Mouse (Mus musculus) thymus, postnatal 0 days (tissue): Measurements from ENCODE around the gene Glis3. TPM values are rescaled to one million over a fixed set of nuclear protein-coding genes. Genes with fewer than 3 reads are reported as not detected.

ENCODE experiments used
- DNase-seq: peaks from one replicate; pipeline ENCODE4 v3.0.0-alpha.2; 2015; ENCODE audit warnings: low spot score
- polyA plus RNA-seq: library from polyadenylated mRNA; unstranded; fragments of >200 nt; fragmentation: Nextera tagmentation; extraction: Ambion mirVana; gene quantifications from 2 replicates; pipeline ENCODE4 v1.2.1, GENCODE M21; 2015

The Glis3 gene
- polyA plus RNA-seq, 1 experiment from 2014 or later, result 0.59 TPM

DNA sequence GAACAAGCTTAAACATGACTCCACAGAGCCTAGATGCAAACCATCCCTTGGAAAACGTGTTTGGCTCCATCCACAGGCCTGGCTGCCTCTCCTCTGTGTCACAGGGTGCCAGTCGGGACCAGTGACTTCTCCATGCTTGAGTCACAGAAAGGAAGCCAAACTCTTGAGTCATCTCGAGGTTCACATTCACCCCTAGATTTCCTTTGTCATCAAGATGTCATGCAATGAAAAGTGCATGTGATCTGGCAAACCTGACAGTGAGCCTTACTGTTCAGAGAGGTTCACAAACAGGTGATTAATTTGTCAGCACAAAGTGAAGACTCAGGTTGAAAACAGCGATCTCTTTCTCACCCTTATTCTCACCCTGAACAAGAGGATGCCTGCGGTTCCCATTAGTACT, 290.7 kb downstream of the Glis3 start:
- no peak for DNase-seq

DNA sequence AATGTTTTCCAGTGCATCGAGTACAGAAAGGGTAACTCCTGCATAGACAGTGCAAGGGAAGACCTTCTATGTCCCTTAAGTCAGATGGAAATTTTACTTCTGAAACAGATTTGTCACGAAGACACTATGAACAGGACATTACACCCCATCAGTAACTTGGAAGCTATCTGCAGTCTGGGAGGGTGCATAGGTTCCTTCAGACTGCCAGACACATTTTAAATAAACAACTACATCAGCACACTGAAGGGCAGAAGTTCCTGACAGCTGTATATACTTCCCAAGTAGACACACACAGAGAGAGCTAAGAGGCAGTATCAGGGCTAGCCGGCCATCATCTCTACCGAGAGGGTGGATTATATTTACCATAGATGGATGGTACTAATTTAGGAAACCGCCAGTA, 296.5 kb downstream of the Glis3 start:
- no peak for DNase-seq

DNA sequence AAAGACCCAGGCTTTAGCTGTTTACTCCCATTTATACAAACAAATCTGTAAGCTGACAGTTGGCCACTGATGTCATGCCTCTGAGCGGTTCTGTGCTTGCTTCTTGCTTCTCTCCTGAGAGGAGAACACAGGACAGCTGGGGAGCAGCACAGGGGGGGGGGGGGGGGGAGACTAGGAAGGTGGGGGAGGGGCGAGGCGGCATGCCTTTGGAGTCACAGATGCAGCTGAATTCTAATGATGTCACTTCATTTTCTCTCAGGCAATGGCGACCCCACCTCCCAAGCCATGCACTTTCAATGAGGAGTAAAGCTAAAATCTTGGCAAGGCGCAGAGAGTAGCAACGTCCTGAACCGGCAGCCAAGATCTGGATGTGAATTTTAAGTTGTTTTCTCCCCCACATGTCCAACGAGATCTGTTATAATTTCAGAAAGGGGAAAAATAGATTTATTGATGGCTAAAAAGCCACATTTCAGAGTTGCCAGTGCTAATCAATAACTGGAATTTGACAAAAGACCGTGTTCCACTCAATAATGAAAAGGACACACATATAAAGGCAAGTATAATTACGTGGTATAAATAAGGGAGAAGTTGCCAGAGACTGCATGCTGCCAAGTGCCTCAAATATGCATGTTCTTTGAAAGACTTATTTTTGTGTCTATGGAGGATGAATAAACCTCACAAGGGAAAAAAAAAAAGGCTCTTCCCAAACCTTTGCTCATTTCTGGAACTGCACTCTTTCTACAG, 297.5 kb downstream of the Glis3 start:
- no peak for DNase-seq

DNA sequence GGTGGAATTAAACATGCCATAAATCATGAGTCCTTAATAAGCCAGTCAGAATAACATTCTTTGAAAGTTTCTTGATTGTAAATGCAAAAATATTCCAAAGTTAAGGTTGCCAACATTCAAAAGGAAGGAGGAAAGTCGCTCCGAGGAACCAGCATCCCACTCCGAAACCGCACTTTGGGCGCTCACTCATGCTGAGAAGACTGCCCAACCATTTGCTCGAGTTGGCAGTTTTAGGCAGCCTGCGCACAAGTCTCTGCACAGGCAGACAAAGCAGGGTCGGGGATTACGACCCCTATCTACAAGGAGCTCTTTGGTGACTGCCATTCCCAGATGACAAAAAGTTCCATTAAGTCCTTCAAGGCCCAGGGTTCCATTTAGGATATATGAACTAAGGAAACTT, 298.4 kb downstream of the Glis3 start:
- DNase-seq, result no peak

DNA sequence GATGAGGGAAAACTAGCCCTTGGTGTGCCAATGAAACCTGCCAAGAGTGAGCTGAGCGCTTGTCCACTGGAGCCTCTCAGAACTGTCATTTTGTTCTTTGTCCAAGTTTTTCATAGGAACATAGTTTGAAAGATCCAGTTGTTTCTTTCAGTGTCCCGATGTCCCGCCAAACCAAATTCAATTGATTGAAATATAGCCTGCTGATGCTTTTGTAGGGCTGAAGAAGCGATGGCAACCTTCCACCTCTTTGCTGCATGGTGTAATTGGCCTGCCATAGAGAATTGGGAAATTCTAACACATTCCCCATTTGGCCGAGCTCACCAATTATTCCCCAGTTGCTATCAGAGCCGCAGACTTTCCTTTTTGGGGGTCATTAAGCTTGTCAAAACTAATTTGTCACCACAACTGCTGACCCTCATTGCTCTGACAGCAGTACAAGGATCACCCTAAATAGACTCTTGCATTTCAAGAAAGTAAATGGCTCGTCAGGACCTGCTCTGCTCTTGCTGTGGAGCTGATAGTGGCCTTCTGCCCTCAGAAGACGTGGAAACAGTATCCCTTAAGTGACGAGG, 299.1 kb downstream of the Glis3 start:
- no peak for DNase-seq

DNA sequence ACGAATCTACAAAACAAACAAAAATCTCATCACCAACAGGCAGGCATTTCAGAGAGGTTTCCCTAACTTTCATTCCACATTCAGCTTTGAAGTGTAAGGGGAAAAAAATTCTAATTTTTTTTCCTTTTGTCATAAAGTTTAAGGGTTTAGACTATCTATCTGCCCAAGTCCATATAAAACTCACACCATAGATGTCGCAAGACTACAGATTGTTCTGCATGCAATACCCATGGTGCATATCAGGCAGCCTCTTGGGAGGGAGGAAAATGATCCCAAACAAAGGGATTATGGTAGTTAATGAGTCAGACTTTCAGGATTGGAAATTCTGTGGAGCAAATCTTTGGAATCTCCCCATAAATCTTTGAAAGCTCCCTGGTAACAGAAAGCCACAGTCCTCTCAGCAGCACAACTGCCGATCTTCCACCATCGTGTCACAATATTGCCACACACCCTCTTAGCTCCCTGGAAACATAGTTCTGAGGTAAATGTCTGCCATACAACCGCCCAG, 302.0 kb downstream of the Glis3 start:
- DNase-seq, result no peak

DNA sequence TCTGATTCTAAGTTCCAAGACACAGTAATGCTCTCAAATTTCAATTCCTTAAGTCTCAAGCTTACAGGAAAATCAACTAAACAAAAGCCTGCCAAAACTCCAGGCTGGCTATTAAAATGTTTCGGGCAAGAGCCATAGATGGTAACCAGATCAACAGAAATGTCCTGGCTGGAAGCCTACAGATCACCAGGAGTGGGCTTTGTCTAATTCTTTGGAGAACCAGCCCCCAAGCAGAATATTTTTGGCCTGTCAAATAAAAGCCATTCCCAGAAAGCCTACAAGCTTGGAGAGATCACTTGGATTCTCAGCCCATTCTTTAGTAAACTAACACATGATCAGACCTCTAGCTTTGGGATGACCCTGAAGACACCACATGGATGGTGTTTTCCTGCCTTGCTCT, 303.5 kb downstream of the Glis3 start:
- no peak for DNase-seq

DNA sequence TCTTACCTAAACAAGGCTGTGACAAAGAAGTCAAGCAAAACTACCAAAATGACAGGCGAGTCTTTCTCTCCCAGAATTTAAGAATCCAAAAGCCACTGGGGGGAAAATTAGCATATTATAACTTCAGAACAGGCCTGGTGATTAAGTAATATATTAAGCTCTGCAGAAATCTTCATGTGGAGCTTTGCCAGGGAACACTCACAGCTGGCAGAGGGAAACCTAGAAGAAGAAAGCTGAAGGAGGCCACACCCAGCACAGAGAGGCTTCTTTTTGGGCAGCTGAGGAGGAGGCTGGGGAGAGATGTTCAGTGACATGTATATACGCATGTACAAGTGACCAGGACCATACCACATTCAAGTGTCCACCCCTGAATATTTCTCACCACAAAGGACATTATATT, 304.1 kb downstream of the Glis3 start:
- DNase-seq, result no peak

DNA sequence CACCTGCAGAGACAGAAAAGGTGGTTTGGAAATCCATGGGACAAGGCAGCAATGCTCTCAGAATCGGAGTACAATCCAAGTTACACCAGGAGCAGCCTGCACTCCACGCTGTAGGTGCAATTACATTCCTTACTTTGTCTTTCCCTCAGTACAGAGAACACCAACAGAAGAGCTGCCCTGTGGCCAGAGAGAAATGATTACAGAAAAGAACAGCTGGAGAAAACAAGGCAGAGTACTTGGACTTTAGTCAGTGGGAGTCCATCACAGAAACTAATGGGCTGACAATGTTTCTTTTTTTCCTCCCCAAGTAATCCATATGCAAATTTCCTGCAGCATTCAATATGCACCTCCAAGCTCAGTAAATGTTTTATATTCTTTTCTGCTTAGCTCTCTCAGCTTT, 305.4 kb downstream of the Glis3 start:
- DNase-seq, result no peak

DNA sequence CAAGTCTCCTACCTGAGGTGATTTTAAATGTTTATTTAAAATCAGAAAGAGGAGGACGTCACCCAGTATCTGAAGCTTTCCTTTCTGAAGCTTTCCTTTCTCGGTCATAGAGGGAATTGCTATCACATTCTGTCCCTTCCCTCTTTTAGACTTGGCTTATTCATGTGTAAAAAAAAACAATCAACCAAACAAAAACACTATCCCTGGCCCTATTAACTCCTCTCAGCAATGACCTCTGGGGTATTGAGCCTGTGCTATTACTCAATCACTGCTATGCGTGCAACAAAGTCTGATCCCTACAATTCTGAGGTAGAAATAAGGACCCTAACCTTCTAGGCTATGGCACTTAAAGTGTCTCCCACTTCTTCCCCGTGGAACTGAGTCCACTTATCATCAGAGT, 311.7 kb downstream of the Glis3 start:
- DNase-seq, result no peak

DNA sequence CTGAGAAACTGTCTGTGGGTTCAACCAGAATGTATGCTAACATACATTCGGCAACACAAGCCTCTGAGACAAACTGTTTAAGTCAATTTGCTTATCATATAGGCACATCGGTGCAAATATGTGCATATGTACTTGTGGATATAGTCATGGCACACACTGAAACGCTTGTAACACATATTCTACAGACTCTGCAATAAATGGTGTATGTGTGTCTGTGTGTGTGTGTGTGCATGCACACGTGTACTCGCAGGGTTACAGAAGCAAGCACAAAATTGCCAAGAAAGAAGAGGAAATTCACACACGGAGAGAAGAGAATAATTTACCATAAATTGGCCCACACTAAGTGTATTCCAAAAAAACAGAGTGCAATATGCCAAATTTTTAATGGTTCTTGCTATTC, 312.6 kb downstream of the Glis3 start:
- no peak for DNase-seq

DNA sequence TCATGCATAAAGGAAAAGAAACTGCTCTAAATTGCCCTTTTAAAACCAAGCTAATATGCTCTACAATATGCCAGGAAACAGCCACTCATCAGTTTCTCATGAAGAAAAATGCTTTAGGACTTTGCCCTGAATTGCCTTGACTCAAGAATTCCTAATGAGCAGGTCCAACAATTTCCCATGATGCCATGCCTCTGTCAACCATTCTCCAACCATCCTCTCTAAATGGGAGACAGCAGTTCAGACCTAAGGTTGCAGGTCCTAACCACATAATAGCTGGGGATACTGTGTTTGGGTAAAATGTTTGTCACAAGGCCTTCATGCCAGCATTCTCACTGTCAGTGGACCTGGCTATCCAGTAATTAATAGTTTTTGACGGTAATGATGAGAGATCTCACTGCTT, 313.1 kb downstream of the Glis3 start:
- DNase-seq, result no peak

DNA sequence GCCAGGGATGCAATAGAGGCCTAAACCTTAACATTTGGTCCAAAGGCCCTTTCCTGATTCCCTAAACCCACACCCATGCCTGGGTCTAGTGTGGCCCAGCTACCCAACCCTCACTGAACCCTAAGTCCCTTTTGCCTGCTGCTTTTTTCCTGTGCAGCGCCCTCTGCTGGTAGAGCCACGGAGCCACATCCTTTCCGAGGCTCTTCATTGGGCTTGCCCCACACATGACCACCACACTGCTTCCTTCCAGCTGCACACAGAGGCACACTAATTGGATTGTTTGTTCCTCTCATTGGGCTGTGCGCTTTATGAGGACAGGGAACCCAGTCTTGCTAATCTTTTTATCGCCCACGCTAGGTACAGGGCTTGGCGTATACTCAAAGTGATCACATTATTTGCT, 314.0 kb downstream of the Glis3 start:
- peak; percentile 60 for DNase-seq

DNA sequence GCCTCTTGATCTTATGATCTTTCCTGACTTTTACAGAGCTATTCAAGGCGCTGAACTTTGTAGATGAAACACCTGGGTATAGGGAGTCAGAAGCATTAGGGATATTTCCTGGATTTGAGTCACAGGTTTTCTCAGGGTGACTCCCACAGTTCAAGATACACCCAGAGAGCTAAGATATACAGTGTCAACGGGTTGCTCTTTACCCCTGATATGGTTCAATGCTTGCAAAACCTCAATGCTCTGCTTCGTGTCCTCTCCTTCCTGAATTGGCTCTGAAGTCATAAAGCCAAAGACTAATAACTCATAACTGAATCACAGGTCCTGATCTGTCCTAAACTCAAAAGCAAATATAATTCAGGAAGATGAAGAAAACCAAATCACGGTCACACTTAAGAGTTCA, 319.0 kb downstream of the Glis3 start:
- DNase-seq, result no peak

DNA sequence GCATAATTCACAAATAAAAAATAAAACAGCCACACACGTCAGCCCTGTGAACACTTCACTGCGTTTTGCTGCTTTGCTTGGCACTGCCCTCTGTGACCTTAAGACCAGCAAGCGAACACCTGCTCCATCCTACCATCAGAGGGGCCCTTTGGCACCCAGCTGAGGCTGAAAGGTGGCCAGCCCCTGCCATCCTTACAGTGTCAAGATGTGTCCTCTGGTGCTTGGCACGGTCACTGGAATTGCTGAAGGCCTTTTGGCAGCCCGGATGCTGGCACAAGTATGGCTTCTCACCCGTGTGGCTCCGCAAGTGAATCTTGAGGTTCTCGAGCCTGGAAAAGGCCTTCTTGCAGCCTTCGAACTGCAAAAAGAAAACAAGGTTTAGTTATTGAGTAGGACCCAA, 322.3 kb downstream of the Glis3 start:
- no peak for DNase-seq

DNA sequence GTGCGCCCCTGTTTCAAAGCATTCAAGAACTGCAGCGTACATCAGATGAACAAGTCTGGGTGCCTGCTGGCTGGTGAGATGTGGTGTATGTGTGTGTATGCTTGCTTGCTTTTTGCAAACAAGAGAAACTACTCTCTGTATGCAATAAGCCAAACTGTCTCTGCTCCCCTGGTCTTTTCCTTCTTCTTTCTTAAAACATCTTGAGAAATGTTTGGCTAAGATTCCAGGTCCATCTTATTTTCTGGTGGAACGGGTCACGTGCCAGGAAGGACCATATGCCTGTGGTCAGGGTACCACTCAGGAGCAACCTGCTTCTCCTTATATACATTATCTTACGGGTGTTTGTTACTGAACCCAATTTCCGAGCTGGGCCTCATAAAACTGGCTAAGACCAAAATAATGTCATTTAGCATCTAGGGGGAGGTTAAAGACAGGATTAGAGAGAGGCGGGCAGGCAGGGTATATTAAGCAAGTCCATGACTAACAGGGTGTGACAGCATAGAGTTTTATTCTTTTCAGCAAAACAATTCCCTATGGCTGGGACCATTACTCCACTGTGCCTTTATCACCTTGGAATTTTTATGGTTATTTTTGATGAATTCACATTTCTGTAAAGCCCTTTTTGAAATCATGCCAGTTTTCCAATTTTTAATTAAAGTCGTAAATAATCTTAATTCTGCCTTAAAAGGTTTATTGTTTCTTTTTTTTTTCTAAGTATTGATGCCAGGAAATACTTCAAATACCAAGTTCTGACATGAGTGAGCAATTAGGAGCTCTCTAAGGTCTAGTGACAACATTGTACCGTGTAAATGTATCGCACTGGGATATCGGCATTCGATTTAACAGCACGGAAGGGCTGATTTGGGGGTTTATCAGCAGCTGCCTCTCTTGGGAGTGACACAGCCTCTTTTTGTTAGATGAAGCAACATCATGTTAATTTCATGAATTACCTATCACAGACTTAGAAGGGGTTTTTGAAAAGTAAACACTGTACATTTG, 328.5 kb downstream of the Glis3 start:
- no peak for DNase-seq

DNA sequence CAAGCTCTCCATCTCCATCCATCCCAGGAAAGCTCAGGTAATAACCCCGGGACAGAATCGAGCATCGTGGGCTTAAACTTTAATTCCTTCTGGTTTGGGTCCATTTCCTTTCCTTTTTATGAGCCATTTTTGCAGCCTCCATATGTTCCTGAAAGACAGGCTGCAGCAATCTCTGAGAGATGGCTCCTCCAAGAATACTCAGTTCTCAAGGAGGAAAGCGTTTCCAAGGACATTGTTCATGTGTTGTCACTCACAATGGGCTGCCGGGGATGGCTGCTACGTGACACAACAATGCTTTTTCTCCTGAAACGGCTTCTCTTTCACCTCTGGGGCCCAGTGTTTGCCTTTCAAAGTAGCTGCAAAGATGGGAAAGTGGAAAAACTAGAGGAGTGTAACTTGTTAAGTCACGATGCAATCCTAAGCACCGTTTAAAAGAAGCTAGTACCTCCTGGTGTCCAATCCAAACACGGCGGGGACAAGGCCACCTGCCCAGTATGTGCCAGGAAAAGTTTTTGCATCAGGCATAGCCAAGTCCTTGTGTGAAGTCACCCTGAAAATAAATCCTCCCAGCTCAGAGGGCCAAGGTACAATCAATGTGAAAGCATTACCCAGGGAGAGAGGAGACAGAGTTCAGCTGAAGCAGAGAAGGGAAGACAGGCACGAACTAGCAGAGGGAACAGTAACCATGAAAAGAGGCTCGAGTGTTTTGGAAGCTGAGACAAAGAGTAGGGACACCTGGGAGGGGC, 332.6 kb downstream of the Glis3 start:
- DNase-seq, result no peak

DNA sequence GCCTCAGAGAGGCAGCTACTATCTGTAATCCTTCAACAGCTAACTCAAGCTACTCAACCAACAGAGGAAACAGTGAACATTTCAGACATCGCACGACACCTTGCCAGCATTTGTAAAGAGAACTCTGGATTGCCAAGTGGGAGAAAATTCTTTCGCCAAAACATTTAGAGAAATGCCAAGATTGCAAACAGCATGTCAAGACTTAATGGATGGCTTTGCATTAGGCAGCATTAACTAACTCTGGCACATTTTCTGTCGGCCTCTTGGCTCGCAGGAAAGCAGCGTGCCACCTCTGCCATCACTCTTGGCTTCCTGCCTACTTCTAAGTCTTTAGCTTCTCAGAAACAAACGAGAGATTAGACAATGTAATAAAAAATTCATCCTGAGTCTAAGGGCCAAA, 336.2 kb downstream of the Glis3 start:
- DNase-seq, result no peak

DNA sequence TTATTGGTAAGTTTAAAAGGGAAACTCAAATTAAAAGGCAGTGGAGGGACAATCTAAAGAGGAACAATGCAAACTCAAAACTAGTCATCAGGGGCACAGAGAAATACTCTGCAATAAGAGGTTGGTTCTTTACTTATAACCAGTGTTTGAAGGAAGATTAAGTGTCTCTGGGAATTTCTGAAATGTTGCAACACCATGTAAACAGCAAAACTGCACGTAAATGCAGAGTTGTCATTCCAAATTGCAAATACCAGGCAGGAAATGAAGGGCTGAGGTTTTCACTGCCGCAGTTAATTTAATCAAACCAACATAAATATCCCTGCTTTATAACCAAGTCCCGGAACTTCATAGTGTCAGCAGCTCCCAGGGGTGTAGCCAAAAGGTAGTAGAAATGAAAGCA, 342.3 kb downstream of the Glis3 start:
- no peak for DNase-seq

DNA sequence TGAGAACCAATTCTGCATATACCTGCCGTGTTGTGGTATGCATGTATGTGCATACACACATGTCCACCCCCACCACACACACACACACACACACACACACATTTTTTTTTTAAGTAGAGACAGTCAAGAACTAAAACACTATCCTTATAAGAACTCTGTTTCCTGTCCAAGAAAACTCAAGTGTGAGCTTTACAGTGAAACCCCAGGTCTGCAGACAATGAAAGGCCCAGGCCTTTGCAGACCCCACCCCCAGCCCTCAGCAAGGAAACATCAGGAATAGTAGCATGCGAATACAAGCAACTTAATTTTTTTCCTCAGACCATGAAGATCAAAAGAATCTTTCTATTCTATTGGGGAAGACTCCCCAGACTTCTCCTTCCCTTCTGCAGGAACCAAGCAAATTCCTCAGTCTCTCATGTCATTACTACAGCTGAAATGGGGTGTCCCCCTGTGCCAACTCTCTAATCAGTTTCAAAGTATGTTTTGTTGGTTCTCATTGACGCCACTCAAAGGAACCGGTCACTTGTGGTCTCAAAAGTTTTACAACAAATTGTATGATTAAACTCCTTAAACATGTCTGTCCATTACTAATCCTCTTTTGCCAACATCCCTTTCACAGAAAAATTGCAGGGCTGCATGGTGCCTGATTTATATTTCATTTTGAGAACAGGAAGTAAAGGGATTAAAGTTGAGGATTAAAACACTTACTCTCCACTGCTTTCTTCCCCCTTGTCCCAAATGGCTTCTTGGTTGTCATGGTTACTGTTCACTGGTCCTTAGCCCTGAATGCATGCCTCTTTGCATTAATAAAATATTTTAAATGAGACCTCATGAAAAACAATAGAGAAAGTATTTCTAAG, 343.0 kb downstream of the Glis3 start:
- no peak for DNase-seq
